Mouse (Mus musculus): Measurements from ENCODE around the gene Mmp20. TPM values are rescaled to one million over a fixed set of nuclear protein-coding genes. Genes with fewer than 3 reads are reported as not detected.
A peak's percentile ranks its signal among the peaks of the same experiment; 100 is the strongest.

Gene Mmp20
- polyA plus RNA-seq, 1 experiment from 2014 or later: not detected

GRCm38 (mm10) chr9:7695646-7696045, 67.6 kb downstream of the Mmp20 start:
- WGBS: 93% methylated on average over 3 of the region's 3 CpGs
- Histone ChIP-seq H3K4me2 (no peak overlapping the region), H3K27ac (no peak overlapping the region), H3K36me3 (ENCODE audit: poor library complexity, severe bottlenecking) (no peaks in the 10 kb centered on the region), H3K9me3 (replicated peaks) (no peaks in the 10 kb centered on the region), H3K4me1 (no peaks in the 10 kb centered on the region), H3K4me3 (no peak overlapping the region), H3K9ac (no peak overlapping the region), H3K27me3 (no peaks in the 10 kb centered on the region)
- no peak for ATAC-seq

GRCm38 (mm10) chr9:7708698-7709097, 80.7 kb downstream of the Mmp20 start:
- 79% methylated on average over 6 of the region's 6 CpGs for WGBS
- no peak overlapping the region for H3K4me2 ChIP-seq
- no peaks in the 10 kb centered on the region for H3K9me3 ChIP-seq (replicated peaks)
- H3K36me3 ChIP-seq (ENCODE audit: poor library complexity, severe bottlenecking): no peaks in the 10 kb centered on the region
- H3K4me1 ChIP-seq: no peaks in the 10 kb centered on the region
- no peak overlapping the region for H3K27ac ChIP-seq
- ATAC-seq: no peak
- H3K27me3 ChIP-seq: no peaks in the 10 kb centered on the region
- no peak overlapping the region for H3K4me3 ChIP-seq
- H3K9ac ChIP-seq: no peak overlapping the region

- Histone ChIP-seq H3K4me1 (no peaks in the 10 kb centered on the region), H3K4me2 (no peak overlapping the region), H3K9me3 (replicated peaks) (no peaks in the 10 kb centered on the region), H3K36me3 (ENCODE audit: poor library complexity, severe bottlenecking) (no peaks in the 10 kb centered on the region), H3K4me3 (no peak overlapping the region), H3K9ac (no peak overlapping the region), H3K27me3 (no peaks in the 10 kb centered on the region), H3K27ac (no peak overlapping the region)
- 75% methylated on average over 4 of the region's 4 CpGs for WGBS
- no peak for ATAC-seq
Observed at GRCm38 (mm10) chr9:7711196-7711595, 83.2 kb downstream of the Mmp20 start.

- 46% methylated on average over 4 of the region's 4 CpGs for WGBS
Observed at GRCm38 (mm10) chr9:7714062-7714907, 86.3 kb downstream of the Mmp20 start.

GRCm38 (mm10) chr9:7714908-7715175, 86.8 kb downstream of the Mmp20 start:
- H3K4me2 ChIP-seq: no peak overlapping the region
- no peak overlapping the region for H3K9ac ChIP-seq
- ATAC-seq: no peak
- H3K27ac ChIP-seq: no peak overlapping the region
- no peaks in the 10 kb centered on the region for H3K36me3 ChIP-seq (ENCODE audit: poor library complexity, severe bottlenecking)
- H3K4me1 ChIP-seq: no peaks in the 10 kb centered on the region
- H3K27me3 ChIP-seq: no peaks in the 10 kb centered on the region
- WGBS: 75% methylated on average over 2 of the region's 2 CpGs
- no peaks in the 10 kb centered on the region for H3K9me3 ChIP-seq (replicated peaks)
- H3K4me3 ChIP-seq: no peak overlapping the region

More at GRCm38 (mm10) chr9:7714062-7714907, 86.3 kb downstream of the Mmp20 start:
- no peak overlapping the region for H3K9ac ChIP-seq
- H3K27me3 ChIP-seq: no peaks in the 10 kb centered on the region
- no peaks in the 10 kb centered on the region for H3K4me1 ChIP-seq
- no peak overlapping the region for H3K4me3 ChIP-seq
- ATAC-seq: peak; percentile 74
- no peak overlapping the region for H3K27ac ChIP-seq
- H3K4me2 ChIP-seq: no peak overlapping the region
- no peaks in the 10 kb centered on the region for H3K36me3 ChIP-seq (ENCODE audit: poor library complexity, severe bottlenecking)
- H3K9me3 ChIP-seq (replicated peaks): no peaks in the 10 kb centered on the region

- Histone ChIP-seq H3K4me3 (no peak overlapping the region), H3K27ac (no peak overlapping the region), H3K4me2 (no peak overlapping the region), H3K27me3 (no peaks in the 10 kb centered on the region), H3K9me3 (replicated peaks) (no peaks in the 10 kb centered on the region), H3K36me3 (ENCODE audit: poor library complexity, severe bottlenecking) (no peaks in the 10 kb centered on the region), H3K4me1 (no peaks in the 10 kb centered on the region), H3K9ac (no peak overlapping the region)
- ATAC-seq: no peak
- WGBS: 96% methylated on average over 1 of the region's 1 CpGs
Observed at GRCm38 (mm10) chr9:7721543-7721942, 93.5 kb downstream of the Mmp20 start.

Other genes starting within 250 kb of the Mmp20 start
- gene Mmp1b, start 240.2 kb upstream of the Mmp20 start, polyA plus RNA-seq (2015; fragmentation: Nextera tagmentation; extraction: Ambion mirVana): not detected in 2 replicates
- gene Mmp3, start 182.4 kb upstream of the Mmp20 start, polyA plus RNA-seq (2015; fragmentation: Nextera tagmentation; extraction: Ambion mirVana): not detected in 2 replicates
- not detected in 2 replicates for gene Mmp10, start 125.9 kb upstream of the Mmp20 start, polyA plus RNA-seq (2015; fragmentation: Nextera tagmentation; extraction: Ambion mirVana)
- gene Mmp8, start 69.8 kb upstream of the Mmp20 start, polyA plus RNA-seq (2015; fragmentation: Nextera tagmentation; extraction: Ambion mirVana): not detected in 2 replicates
- gene Mmp27, start 56.8 kb upstream of the Mmp20 start, polyA plus RNA-seq (2015; fragmentation: Nextera tagmentation; extraction: Ambion mirVana): not detected in 2 replicates
- gene Mmp7, start 63.9 kb downstream of the Mmp20 start, polyA plus RNA-seq (2015; fragmentation: Nextera tagmentation; extraction: Ambion mirVana): not detected in 2 replicates
- gene Tmem123, start 135.8 kb downstream of the Mmp20 start, polyA plus RNA-seq (2015; fragmentation: Nextera tagmentation; extraction: Ambion mirVana): 48.9 and 51.9 TPM in 2 replicates
- gene Birc2, start 208.8 kb downstream of the Mmp20 start, polyA plus RNA-seq (2015; fragmentation: Nextera tagmentation; extraction: Ambion mirVana): 49.1 and 52.9 TPM in 2 replicates
- 0.82 and 0.94 TPM in 2 replicates for gene Birc3, start 245.0 kb downstream of the Mmp20 start, polyA plus RNA-seq (2015; fragmentation: Nextera tagmentation; extraction: Ambion mirVana)

All from forebrain, embryonic 13.5 days (tissue).